Mouse (Mus musculus) midbrain, embryonic 12.5 days (tissue): ENCODE data around the gene Zfp493. TPM values are rescaled to one million over a fixed set of nuclear protein-coding genes. Genes with fewer than 3 reads are reported as not detected.
"Not testable (repeated sequence)": the region's sequence is repeated elsewhere in the genome, so short reads cannot be mapped to it uniquely, and the experiment has no call there.

Source experiments
- ATAC-seq: fragments of 200-750 bp; cut with Nextera tagmentation; 2 replicates; pipeline ENCODE4 v1.8.0; 2017; ENCODE audit warnings: low read depth, moderate TSS enrichment, moderate library complexity; ENCODE audit not compliant: low FRiP score
- H3K27ac ChIP-seq: fragments of 300-500 bp; sonication (generic); replicated peaks from 2 replicates; pipeline ENCODE4 v1.5.1; 2016; ENCODE audit warnings: mild to moderate bottlenecking
- H3K27me3 ChIP-seq: fragments of 300-500 bp; sonication (generic); 2 replicates; pipeline ENCODE4 v1.6.1; 2016; ENCODE audit warnings: mild to moderate bottlenecking
- H3K36me3 ChIP-seq: fragments of 300-500 bp; sonication (generic); 2 replicates; pipeline ENCODE4 v1.6.1; 2016
- H3K4me1 ChIP-seq: fragments of 300-500 bp; sonication (generic); 2 replicates; pipeline ENCODE4 v1.6.1; 2016
- H3K4me2 ChIP-seq: fragments of 300-500 bp; sonication (generic); replicated peaks from 2 replicates; pipeline ENCODE4 v1.6.1; 2016; ENCODE audit warnings: mild to moderate bottlenecking, moderate library complexity
- H3K4me3 ChIP-seq: fragments of 300-500 bp; sonication (generic); 2 replicates; pipeline ENCODE4 v1.5.1; 2016; ENCODE audit warnings: mild to moderate bottlenecking
- H3K9ac ChIP-seq: fragments of 300-500 bp; sonication (generic); replicated peaks from 2 replicates; pipeline ENCODE4 v1.6.1; 2016; ENCODE audit warnings: mild to moderate bottlenecking, moderate library complexity
- H3K9me3 ChIP-seq: fragments of 300-500 bp; sonication (generic); 2 replicates; pipeline ENCODE4 v1.6.1; 2016; ENCODE audit warnings: mild to moderate bottlenecking
- WGBS: fragments of 180-500 bp; shearing (Covaris S2); methylation state at CpG from one replicate; pipeline ENCODE4 v1.1.7; 2016; 5-methylcytosine and 5-hydroxymethylcytosine counted together
- polyA plus RNA-seq: library from polyadenylated mRNA; unstranded; fragments of >200 nt; fragmentation: Nextera tagmentation; extraction: Ambion mirVana; gene quantifications from 2 replicates; pipeline ENCODE4 v1.2.1, GENCODE M21; 2016

The Zfp493 gene
- polyA plus RNA-seq = 2.7 and 3.8 TPM in 2 replicates

- H3K27ac ChIP-seq = no peak within 1 kb of the TSS
- WGBS = 10% methylated on average over 26 of the region's 26 CpGs
- no peaks in the 10 kb centered on the region for H3K27me3 ChIP-seq
- H3K4me3 ChIP-seq = peak within 1 kb of the TSS; percentile 51
- H3K9ac ChIP-seq = peak within 1 kb of the TSS; percentile 46
- H3K4me2 ChIP-seq = peak within 1 kb of the TSS; percentile 65
- no peaks in the 10 kb centered on the region for H3K9me3 ChIP-seq
- H3K4me1 ChIP-seq = peaks cover 3% of the 10 kb centered on the region; the same call in 1 of the 2 replicates
- H3K36me3 ChIP-seq = no peaks in the 10 kb centered on the region
- peak; percentile 98 for ATAC-seq
These were observed at the start of gene Zfp493 for GRCm38 (mm10) chr13:67779265-67780221. Zfp493 (plus strand) TSS chr13:67779693.

DNA sequence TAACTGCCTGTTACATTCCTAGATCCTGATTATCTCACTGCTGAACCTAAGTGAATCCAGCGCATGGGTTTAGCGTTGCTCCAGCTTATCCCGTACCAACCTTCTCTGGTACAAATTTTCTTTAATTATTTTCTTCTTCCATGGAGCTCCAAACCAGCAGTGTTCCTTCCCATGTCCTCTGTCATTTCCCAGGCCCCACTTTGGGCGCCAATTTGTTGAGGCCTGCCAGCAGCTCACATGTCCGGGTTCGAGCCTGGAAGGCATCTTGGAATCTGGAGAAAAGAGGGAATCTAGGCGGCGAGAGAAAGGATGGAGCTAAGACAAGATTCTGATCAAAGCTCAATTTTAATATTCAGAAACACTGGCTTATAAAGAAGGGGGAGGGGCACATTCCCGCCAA is 45.1 kb upstream of the Zfp493 start:
- ATAC-seq, H3K36me3 ChIP-seq, H3K27ac ChIP-seq: not testable (repeated sequence)

GRCm38 (mm10) chr13:67742941-67743340 is 36.6 kb upstream of the Zfp493 start:
- WGBS = 90% methylated on average over 3 of the region's 3 CpGs
- Histone ChIP-seq H3K4me1 (no peaks in the 10 kb centered on the region), H3K4me3 (no peak overlapping the region), H3K27ac (no peak overlapping the region), H3K9me3 (0 out of 2 replicates have a peak, but pooled peaks cover 4% of the 10 kb centered on the region), H3K4me2 (no peak overlapping the region), H3K36me3 (peaks cover 10% of the 10 kb centered on the region), H3K9ac (no peak overlapping the region), H3K27me3 (no peaks in the 10 kb centered on the region)
- no peak for ATAC-seq

More for the DNA sequence above, 45.1 kb upstream of the Zfp493 start:
- H3K27me3 ChIP-seq, H3K4me2 ChIP-seq, H3K9ac ChIP-seq, H3K4me1 ChIP-seq, H3K4me3 ChIP-seq, H3K9me3 ChIP-seq: not testable (repeated sequence)
- WGBS = 95% methylated on average over 9 of the region's 9 CpGs

DNA sequence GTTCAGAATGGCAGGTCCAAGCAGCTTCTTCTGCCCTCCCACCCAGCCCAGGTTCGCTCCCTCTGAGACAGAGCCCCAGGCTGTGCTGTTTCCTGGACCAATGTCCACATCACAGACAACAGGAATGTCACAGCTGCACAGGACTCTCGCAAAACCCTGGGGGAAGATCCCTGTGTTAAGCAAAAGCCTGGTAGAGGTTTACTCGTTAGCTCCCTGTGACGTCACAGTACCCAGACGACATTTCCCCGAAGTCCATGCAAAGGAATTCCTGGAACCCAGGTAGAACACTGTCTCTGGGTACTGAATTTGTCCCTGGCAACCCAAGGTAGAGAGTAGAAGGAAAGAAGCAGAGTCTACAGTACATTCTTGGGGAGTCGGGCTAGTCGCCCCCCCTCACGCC is 35.6 kb upstream of the Zfp493 start:
- Histone ChIP-seq H3K27ac (no peak overlapping the region), H3K9me3 (0 out of 2 replicates have a peak, but pooled peaks cover 10% of the 10 kb centered on the region), H3K36me3 (peaks cover 19% of the 10 kb centered on the region), H3K9ac (no peak overlapping the region), H3K4me1 (no peaks in the 10 kb centered on the region), H3K4me3 (no peak overlapping the region), H3K27me3 (no peaks in the 10 kb centered on the region), H3K4me2 (no peak overlapping the region)
- 90% methylated on average over 9 of the region's 9 CpGs for WGBS
- no peak for ATAC-seq

- 0 out of 2 replicates have a peak within 1 kb of the TSS, but pooled peaks have one; percentile 42 for H3K27ac ChIP-seq
These were observed 24.9 kb upstream of the Zfp493 start, which contains the start of gene Zfp85 for GRCm38 (mm10) chr13:67754333-67755306. Zfp85 (minus strand) TSS chr13:67755228.

DNA sequence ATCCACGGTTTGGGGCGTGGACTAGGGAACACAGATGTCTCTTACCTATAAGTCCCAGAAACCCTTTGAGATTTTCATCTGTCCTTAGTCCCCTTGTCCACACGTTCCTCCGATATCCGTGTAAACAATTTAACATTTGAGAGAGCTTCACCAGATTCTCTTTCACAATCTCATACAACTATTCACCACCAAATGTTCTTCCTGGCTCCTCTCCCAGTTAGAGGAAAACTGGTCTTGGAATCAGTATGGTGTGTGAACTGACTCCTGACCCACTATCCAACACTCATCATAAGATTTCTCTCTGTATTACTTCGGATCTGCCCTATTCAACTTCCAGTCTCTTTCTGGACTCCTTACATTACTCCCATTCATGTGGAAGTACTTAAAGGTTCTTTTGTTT is 23.7 kb upstream of the Zfp493 start:
- Histone ChIP-seq H3K27me3 (no peaks in the 10 kb centered on the region), H3K27ac (no peak overlapping the region), H3K4me1 (peaks cover 5% of the 10 kb centered on the region), H3K36me3 (peaks cover 7% of the 10 kb centered on the region; the same call in 1 of the 2 replicates), H3K9ac (no peak overlapping the region), H3K4me3 (no peak overlapping the region), H3K4me2 (no peak overlapping the region), H3K9me3 (no peaks in the 10 kb centered on the region)
- 90% methylated on average over 6 of the region's 6 CpGs for WGBS
- ATAC-seq = no peak

More at GRCm38 (mm10) chr13:67754333-67755306, 24.9 kb upstream of the Zfp493 start, which contains the start of gene Zfp85:
- Histone ChIP-seq H3K4me2 (peak within 1 kb of the TSS; percentile 62), H3K27me3 (no peaks in the 10 kb centered on the region), H3K9me3 (no peaks in the 10 kb centered on the region), H3K4me1 (peaks cover 5% of the 10 kb centered on the region), H3K9ac (peak within 1 kb of the TSS; percentile 57), H3K4me3 (peak within 1 kb of the TSS; percentile 72), H3K36me3 (peaks cover 9% of the 10 kb centered on the region)
- 8% methylated on average over 24 of the region's 24 CpGs for WGBS
- ATAC-seq = peak; percentile 96

DNA sequence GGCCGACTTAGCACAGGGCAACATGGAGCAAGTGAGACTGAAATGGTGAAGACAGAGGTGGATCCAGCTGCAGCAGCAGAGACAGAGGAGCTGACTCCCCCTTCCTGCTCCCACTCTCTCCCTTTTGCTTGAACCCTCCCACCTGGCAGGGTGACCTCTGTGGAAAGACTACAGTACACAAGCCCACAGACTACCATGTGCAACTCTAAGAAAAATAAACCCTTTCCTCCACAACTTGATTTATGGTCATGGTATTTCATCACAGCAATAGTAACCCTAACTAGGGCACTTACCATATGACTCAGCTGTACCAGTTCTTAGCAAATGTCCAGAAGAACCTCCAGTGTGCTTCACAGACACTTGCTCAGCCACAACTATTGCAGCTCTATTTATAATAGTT is 19.5 kb upstream of the Zfp493 start:
- Histone ChIP-seq H3K4me1 (no peaks in the 10 kb centered on the region), H3K27ac (no peak overlapping the region), H3K27me3 (no peaks in the 10 kb centered on the region), H3K36me3 (no peaks in the 10 kb centered on the region), H3K9me3 (no peaks in the 10 kb centered on the region), H3K4me3 (no peak overlapping the region), H3K4me2 (no peak overlapping the region), H3K9ac (no peak overlapping the region)
- no peak for ATAC-seq
- WGBS = 89% methylated on average over 1 of the region's 1 CpGs

GRCm38 (mm10) chr13:67763031-67763768 is 16.3 kb upstream of the Zfp493 start:
- Histone ChIP-seq H3K4me1 (no peaks in the 10 kb centered on the region), H3K4me3 (no peak overlapping the region), H3K9me3 (no peaks in the 10 kb centered on the region), H3K27ac (no peak overlapping the region), H3K36me3 (no peaks in the 10 kb centered on the region), H3K27me3 (no peaks in the 10 kb centered on the region), H3K9ac (no peak overlapping the region), H3K4me2 (no peak overlapping the region)
- ATAC-seq = no peak
- 78% methylated on average over 2 of the region's 2 CpGs for WGBS

DNA sequence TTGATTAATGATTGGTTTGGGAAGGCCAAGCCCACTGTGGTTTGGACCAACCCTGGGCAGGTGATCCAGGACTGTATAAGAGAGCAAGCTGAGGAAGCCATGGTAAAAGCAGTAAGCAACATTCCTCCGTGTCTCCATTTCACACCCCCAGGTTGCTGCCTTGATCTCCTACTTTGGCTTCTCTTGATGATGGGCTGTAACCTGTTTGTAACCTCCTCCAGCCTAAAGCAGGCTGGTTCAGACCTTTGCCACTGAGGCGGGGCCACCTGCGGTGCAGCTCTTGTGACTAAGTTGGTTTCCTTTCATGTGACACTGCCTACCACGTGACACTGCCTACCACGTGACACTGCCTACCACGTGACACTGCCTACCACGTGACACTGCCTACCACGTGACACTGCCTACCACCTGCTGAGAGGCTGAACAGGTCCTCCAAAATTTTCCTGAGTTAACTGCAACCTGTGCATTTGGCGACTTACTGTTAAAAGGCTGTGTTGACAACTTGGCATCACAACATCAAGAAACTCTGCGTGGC is 12.5 kb downstream of the Zfp493 start:
- Histone ChIP-seq H3K36me3 (peaks cover 14% of the 10 kb centered on the region; the same call in 1 of the 2 replicates), H3K4me3 (no peak overlapping the region), H3K9ac (no peak overlapping the region), H3K9me3 (peaks cover 5% of the 10 kb centered on the region; the same call in 1 of the 2 replicates), H3K4me2 (no peak overlapping the region), H3K27me3 (no peaks in the 10 kb centered on the region), H3K27ac (no peak overlapping the region), H3K4me1 (no peaks in the 10 kb centered on the region)
- 92% methylated on average over 10 of the region's 10 CpGs for WGBS
- ATAC-seq = no peak

GRCm38 (mm10) chr13:67798618-67799017 is 19.1 kb downstream of the Zfp493 start:
- Histone ChIP-seq H3K9me3 (no peaks in the 10 kb centered on the region), H3K4me3 (no peak overlapping the region), H3K9ac (no peak overlapping the region), H3K27ac (no peak overlapping the region), H3K36me3 (no peaks in the 10 kb centered on the region), H3K4me2 (no peak overlapping the region), H3K4me1 (no peaks in the 10 kb centered on the region), H3K27me3 (no peaks in the 10 kb centered on the region)
- 62% methylated on average over 3 of the region's 3 CpGs for WGBS
- no peak for ATAC-seq

- not testable (repeated sequence) for ATAC-seq, H3K27ac ChIP-seq, H3K9ac ChIP-seq
These were observed 19.7 kb downstream of the Zfp493 start for GRCm38 (mm10) chr13:67799151-67799550.

More at GRCm38 (mm10) chr13:67799151-67799550, 19.7 kb downstream of the Zfp493 start:
- not testable (repeated sequence) for H3K4me3 ChIP-seq, H3K4me1 ChIP-seq, H3K36me3 ChIP-seq, H3K27me3 ChIP-seq, H3K9me3 ChIP-seq, H3K4me2 ChIP-seq
- WGBS = 87% methylated on average over 3 of the region's 3 CpGs
